In genomic region chr15:102999955-103000354, GRCm38 (mm10) we compare ENCODE assay signal across 10 mouse cellular contexts. TPM values are rescaled to one million over a fixed set of nuclear protein-coding genes. Genes with fewer than 3 reads are reported as not detected.
DNase-seq lines count a peak whose midpoint lies in the region; ATAC-seq and TF ChIP-seq lines count a peak whose summit lies in the region.
"Had no signal": no experiment of that assay in that cellular context is flagged by ENCODE, and none has a peak within 500 bp of the region (broad histone marks: within the 10 kb centered on the region; RNA-seq: fewer than 3 reads in every experiment).

No protein-coding gene starts in this region.

- TF ChIP-seq CTCF in heart, adult 2 months (IDR thresholded peaks at IDR 0.05), result no peak
- no peak for TF ChIP-seq CTCF in E14TG2a.4 (conservative IDR thresholded peaks at IDR 0.05; ENCODE audit: low read length)

- H3K27ac ChIP-seq in heart, embryonic 16.5 days (ENCODE audit: low read length), result no peak overlapping the region
- no peak overlapping the region for H3K27ac ChIP-seq in heart, adult 2 months
- peak overlapping the region; percentile 88 for H3K27ac ChIP-seq in brown adipose tissue, adult 24 weeks (replicated peaks; ENCODE audit: low read depth, low read length)
- H3K27ac ChIP-seq in limb, embryonic 14.5 days (replicated peaks; ENCODE audit: low read depth, low read length), result peak overlapping the region; percentile 56; the same call in 1 of the 2 replicates
- H3K27ac ChIP-seq: macrophage had no signal

- peak overlapping the region; percentile 76; the same call in 1 of the 2 replicates for H3K4me2 ChIP-seq in heart, embryonic 16.5 days (ENCODE audit: low read depth, low read length)
- peak overlapping the region; percentile 69 for H3K4me2 ChIP-seq in limb, embryonic 14.5 days (replicated peaks; ENCODE audit: low read depth, low read length, severe bottlenecking)

- H3K9me3 ChIP-seq in heart, embryonic 16.5 days (replicated peaks; ENCODE audit: control insufficient read depth, low read length), result no peaks in the 10 kb centered on the region
- H3K9me3 ChIP-seq in E14TG2a.4 (ENCODE audit: low read length), result no peaks in the 10 kb centered on the region
- no peaks in the 10 kb centered on the region for H3K9me3 ChIP-seq in limb, embryonic 14.5 days (ENCODE audit: control insufficient read depth, low read length)

- intact Hi-C loops in heart, adult 2 months (cut with DNase I), result no loop called here

- no peak for TF ChIP-seq EP300 in heart, adult 2 months (IDR thresholded peaks at IDR 0.05; ENCODE audit: insufficient read depth, low read depth, low read length)

- DNase-seq in heart, adult 2 months, result no peak
- DNase-seq in limb, embryonic 14.5 days (ENCODE audit: low spot score), result no peak
- DNase-seq in cerebellum, adult 9-11 months, result no peak
- no peak for DNase-seq in layer of hippocampus, postnatal 14 days (ENCODE audit: low spot score in 2 of 2)
- no peak for DNase-seq in layer of hippocampus, postnatal 25 days (ENCODE audit: extremely low spot score in 1 of 2, low spot score in 1 of 2)

- peaks cover 10% of the 10 kb centered on the region; the same call in 1 of the 2 replicates for H3K4me1 ChIP-seq in heart, embryonic 16.5 days (ENCODE audit: control insufficient read depth, insufficient read depth, low read length)
- H3K4me1 ChIP-seq in heart, adult 2 months (ENCODE audit: control insufficient read depth, insufficient read depth, low read length), result no peaks in the 10 kb centered on the region
- peaks cover 47% of the 10 kb centered on the region for H3K4me1 ChIP-seq in E14TG2a.4 (replicated peaks; ENCODE audit: low read depth, low read length)
- 0 out of 2 replicates have a peak, but pooled peaks cover 4% of the 10 kb centered on the region for H3K4me1 ChIP-seq in brown adipose tissue, adult 24 weeks (ENCODE audit: control insufficient read depth, insufficient read depth, insufficient read length, low read length)
- peaks cover 24% of the 10 kb centered on the region for H3K4me1 ChIP-seq in limb, embryonic 14.5 days (ENCODE audit: control insufficient read depth, insufficient read depth, low read length)

- no peak for TF ChIP-seq POLR2A in heart, adult 2 months (IDR thresholded peaks at IDR 0.05; ENCODE audit: insufficient read depth, low read depth, low read length)
- TF ChIP-seq POLR2A in limb, embryonic 14.5 days (IDR thresholded peaks at IDR 0.05; ENCODE audit: borderline replicate concordance, extremely low read depth, insufficient read depth, insufficient read length), result no peak

- no peak overlapping the region for H3K9ac ChIP-seq in heart, embryonic 16.5 days (ENCODE audit: low read length)
- H3K9ac ChIP-seq in heart, adult 2 months (ENCODE audit: low read depth, low read length), result no peak overlapping the region
- no peak overlapping the region for H3K9ac ChIP-seq in limb, embryonic 14.5 days (ENCODE audit: low read depth, low read length, severe bottlenecking)

- peak overlapping the region; percentile 59 for H3K4me3 ChIP-seq in heart, embryonic 16.5 days (ENCODE audit: low read length)
- no peak overlapping the region; the same call in 1 of the 2 replicates for H3K4me3 ChIP-seq in heart, adult 2 months
- H3K4me3 ChIP-seq in E14TG2a.4 (replicated peaks; ENCODE audit: low read length), result peak overlapping the region; percentile 63; the same call in 1 of the 2 replicates
- peak overlapping the region; percentile 71 for H3K4me3 ChIP-seq in brown adipose tissue, adult 24 weeks (ENCODE audit: insufficient read depth, low read depth, low read length)
- peak overlapping the region; percentile 45 for H3K4me3 ChIP-seq in limb, embryonic 14.5 days (replicated peaks; ENCODE audit: low read length)

- 24% methylated on average over 10 of the region's 11 CpGs for WGBS in heart, embryonic 16.5 days
- 41% methylated on average over 11 of the region's 11 CpGs for WGBS in heart, adult 2 months
- 1% methylated on average over 10 of the region's 11 CpGs for WGBS in limb, embryonic 14.5 days

- ATAC-seq in heart, embryonic 16.5 days (replicated peaks; ENCODE audit: extremely low read depth, insufficient read depth, low FRiP score), result no peak
- ATAC-seq in limb, embryonic 14.5 days (ENCODE audit: low FRiP score, low read depth), result 0 out of 2 replicates have a peak, but pooled peaks have one; percentile 5

- H3K36me3 ChIP-seq in heart, embryonic 16.5 days (ENCODE audit: control insufficient read depth, insufficient read depth), result no peaks in the 10 kb centered on the region
- no peaks in the 10 kb centered on the region for H3K36me3 ChIP-seq in heart, adult 2 months (ENCODE audit: control insufficient read depth, insufficient read depth, low read length)
- H3K36me3 ChIP-seq in E14TG2a.4 (ENCODE audit: insufficient read depth, low read length), result no peaks in the 10 kb centered on the region
- no peaks in the 10 kb centered on the region for H3K36me3 ChIP-seq in limb, embryonic 14.5 days (ENCODE audit: control insufficient read depth, insufficient read depth, low read length)

- peaks cover 93% of the 10 kb centered on the region for H3K27me3 ChIP-seq in heart, embryonic 16.5 days (ENCODE audit: control insufficient read depth, insufficient read depth, low read length)
- H3K27me3 ChIP-seq in heart, adult 2 months (ENCODE audit: control insufficient read depth, insufficient read depth, low read length), result peaks cover 23% of the 10 kb centered on the region
- peaks cover 97% of the 10 kb centered on the region for H3K27me3 ChIP-seq in E14TG2a.4 (ENCODE audit: insufficient read depth, low read length)
- peaks cover 95% of the 10 kb centered on the region for H3K27me3 ChIP-seq in limb, embryonic 14.5 days (ENCODE audit: control insufficient read depth, insufficient read depth, low read length)

- H3K79me2 ChIP-seq in heart, adult 2 months (replicated peaks; ENCODE audit: control insufficient read depth, insufficient read depth, low read length), result no peaks in the 10 kb centered on the region

RNA-seq across cellular contexts. Expression of gene Hoxc6, which starts 1.9 kb away (rescaled TPM):
- 0.16 TPM in 1 of 2 replicates, not detected in the other for polyA plus RNA-seq in heart, embryonic 16.5 days (2015; fragmentation: Nextera tagmentation; extraction: Ambion mirVana)
- not detected for total RNA-seq in heart, adult 2 months (2021)
- not detected in 2 replicates for polyA plus RNA-seq in heart, adult 2 months (2012; rRNA removed)
- 17.1 and 21.7 TPM in 2 replicates for polyA plus RNA-seq in brown adipose tissue, adult 24 weeks (2012; ENCODE audit: insufficient read depth, insufficient read length, missing spikeins)
- 8.0 and 10.4 TPM in 2 replicates for polyA plus RNA-seq in limb, embryonic 14.5 days (2012; rRNA removed)
- polyA plus RNA-seq in limb, embryonic 14.5 days (2014; fragmentation: Nextera tagmentation; extraction: Ambion mirVana), result 2.4 and 2.5 TPM in 2 replicates
- total RNA-seq in layer of hippocampus, postnatal 14 days (2021), result not detected
- total RNA-seq in layer of hippocampus, postnatal 25 days (2021), result not detected
- polyA plus RNA-seq: macrophage had no signal

RNA-seq across cellular contexts. Expression of gene Hoxc8, which starts 9.5 kb away (rescaled TPM):
- polyA plus RNA-seq in heart, embryonic 16.5 days (2015; fragmentation: Nextera tagmentation; extraction: Ambion mirVana), result not detected in 2 replicates
- not detected for total RNA-seq in heart, adult 2 months (2021)
- not detected in 2 replicates for polyA plus RNA-seq in heart, adult 2 months (2012; rRNA removed)
- 8.9 and 9.8 TPM in 2 replicates for polyA plus RNA-seq in brown adipose tissue, adult 24 weeks (2012; ENCODE audit: insufficient read depth, insufficient read length, missing spikeins)
- 3.5 and 3.9 TPM in 2 replicates for polyA plus RNA-seq in limb, embryonic 14.5 days (2012; rRNA removed)
- 1.9 TPM in 2 replicates for polyA plus RNA-seq in limb, embryonic 14.5 days (2014; fragmentation: Nextera tagmentation; extraction: Ambion mirVana)
- total RNA-seq in layer of hippocampus, postnatal 14 days (2021), result not detected
- total RNA-seq in layer of hippocampus, postnatal 25 days (2021), result not detected
- polyA plus RNA-seq: cerebellum, adult 2 months; macrophage had no signal

RNA-seq across cellular contexts. Expression of gene Hoxc4, which starts 18.8 kb away (rescaled TPM):
- 0.45 TPM in 2 replicates for polyA plus RNA-seq in heart, embryonic 16.5 days (2015; fragmentation: Nextera tagmentation; extraction: Ambion mirVana)
- total RNA-seq in heart, adult 2 months (2021), result not detected
- 0.10 TPM in 1 of 2 replicates, not detected in the other for polyA plus RNA-seq in heart, adult 2 months (2012; rRNA removed)
- polyA plus RNA-seq in brown adipose tissue, adult 24 weeks (2012; ENCODE audit: insufficient read depth, insufficient read length, missing spikeins), result 9.4 and 13.7 TPM in 2 replicates
- 5.9 and 7.5 TPM in 2 replicates for polyA plus RNA-seq in limb, embryonic 14.5 days (2012; rRNA removed)
- polyA plus RNA-seq in limb, embryonic 14.5 days (2014; fragmentation: Nextera tagmentation; extraction: Ambion mirVana), result 1.9 and 3.5 TPM in 2 replicates
- total RNA-seq in layer of hippocampus, postnatal 14 days (2021), result not detected
- total RNA-seq in layer of hippocampus, postnatal 25 days (2021), result not detected
- polyA plus RNA-seq: macrophage had no signal

RNA-seq across cellular contexts. Expression of gene Hoxc9, which starts 23.7 kb away (rescaled TPM):
- not detected in 2 replicates for polyA plus RNA-seq in heart, embryonic 16.5 days (2015; fragmentation: Nextera tagmentation; extraction: Ambion mirVana)
- not detected for total RNA-seq in heart, adult 2 months (2021)
- not detected in 2 replicates for polyA plus RNA-seq in heart, adult 2 months (2012; rRNA removed)
- polyA plus RNA-seq in brown adipose tissue, adult 24 weeks (2012; ENCODE audit: insufficient read depth, insufficient read length, missing spikeins), result not detected in 2 replicates
- 2.1 TPM in 2 replicates for polyA plus RNA-seq in limb, embryonic 14.5 days (2012; rRNA removed)
- polyA plus RNA-seq in limb, embryonic 14.5 days (2014; fragmentation: Nextera tagmentation; extraction: Ambion mirVana), result 1.1 and 1.3 TPM in 2 replicates
- not detected for total RNA-seq in layer of hippocampus, postnatal 14 days (2021)
- not detected for total RNA-seq in layer of hippocampus, postnatal 25 days (2021)
- polyA plus RNA-seq: cerebellum, adult 2 months; macrophage had no signal

RNA-seq across cellular contexts. Expression of gene Hoxc5, which starts 32.7 kb away (rescaled TPM):
- polyA plus RNA-seq in heart, embryonic 16.5 days (2015; fragmentation: Nextera tagmentation; extraction: Ambion mirVana), result 0.11 and 0.14 TPM in 2 replicates
- total RNA-seq in heart, adult 2 months (2021), result not detected
- 0.20 TPM in 1 of 2 replicates, not detected in the other for polyA plus RNA-seq in heart, adult 2 months (2012; rRNA removed)
- polyA plus RNA-seq in brown adipose tissue, adult 24 weeks (2012; ENCODE audit: insufficient read depth, insufficient read length, missing spikeins), result 14.1 and 15.1 TPM in 2 replicates
- 7.6 and 9.0 TPM in 2 replicates for polyA plus RNA-seq in limb, embryonic 14.5 days (2012; rRNA removed)
- 2.6 and 3.5 TPM in 2 replicates for polyA plus RNA-seq in limb, embryonic 14.5 days (2014; fragmentation: Nextera tagmentation; extraction: Ambion mirVana)
- total RNA-seq in layer of hippocampus, postnatal 14 days (2021), result not detected
- not detected for total RNA-seq in layer of hippocampus, postnatal 25 days (2021)
- polyA plus RNA-seq: macrophage had no signal

Comparison
In these comparisons a context has a peak if more than half of its experiments do, and no peak if none do; other contexts are left out.
1. H3K27ac ChIP-seq: peak in brown adipose tissue, adult 24 weeks (single experiment) and limb, embryonic 14.5 days (single experiment); none in heart, embryonic 16.5 days (single experiment) and heart, adult 2 months (single experiment).